Mouse (Mus musculus): Measurements from ENCODE around the gene Ccdc162.

DNA sequence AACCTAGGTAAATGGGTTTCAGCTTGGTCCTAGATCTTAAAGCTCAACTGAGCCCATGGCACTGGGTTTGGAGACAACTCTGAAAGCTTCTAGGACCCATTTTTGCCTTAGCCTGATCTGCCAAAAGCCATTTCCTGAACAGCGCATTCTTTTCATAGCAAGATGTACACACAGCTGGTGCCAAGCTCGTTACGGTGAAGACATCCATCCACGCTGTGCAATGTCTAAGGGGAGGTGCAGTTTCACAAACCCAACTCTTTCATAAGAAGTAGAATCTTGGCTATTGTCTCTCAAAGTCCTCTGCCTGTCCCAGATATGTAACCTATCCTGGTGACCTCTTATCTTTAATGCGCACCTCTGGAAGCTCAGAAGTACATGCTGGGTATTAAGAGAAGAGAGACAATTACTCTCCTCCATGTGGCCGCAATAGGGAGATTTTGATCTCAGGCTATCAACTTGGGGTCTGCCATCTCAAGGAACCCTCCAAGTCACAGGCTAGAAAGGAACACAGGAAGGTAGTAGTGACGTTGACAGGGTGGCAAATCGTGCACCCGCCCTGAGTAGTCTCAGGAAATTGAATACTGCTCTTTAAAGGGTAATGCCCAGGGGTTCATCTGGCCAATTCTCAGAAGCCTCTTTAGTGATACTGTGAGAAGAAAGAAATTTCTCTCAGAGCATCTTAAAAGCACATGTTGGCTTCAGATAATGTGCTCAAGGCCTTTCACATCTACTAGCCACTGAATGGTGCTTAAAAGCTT, 81.0 kb downstream of the Ccdc162 start:
- TF ChIP-seq CTCF (IDR thresholded peaks at IDR 0.05; ENCODE audit: low read depth, low read length) (no peak), GATA1 (IDR thresholded peaks at IDR 0.05; ENCODE audit: borderline replicate concordance, low read length) (no peak), TAL1 (conservative IDR thresholded peaks at IDR 0.05; ENCODE audit: low read depth, low read length) (no peak), POLR2AphosphoS5 (IDR thresholded peaks at IDR 0.05; ENCODE audit: insufficient replicate concordance, low read depth, low read length) (no peak), GATA2 (IDR thresholded peaks at IDR 0.05; ENCODE audit: borderline replicate concordance, low read depth, low read length) (no peak)
